Mouse (Mus musculus): ENCODE measurements around the gene Fbl. TPM values are rescaled to one million over a fixed set of nuclear protein-coding genes. Genes with fewer than 3 reads are reported as not detected.

The Fbl gene
- polyA plus RNA-seq, 1 experiment from 2014 or later, result 97.0 TPM

DNA sequence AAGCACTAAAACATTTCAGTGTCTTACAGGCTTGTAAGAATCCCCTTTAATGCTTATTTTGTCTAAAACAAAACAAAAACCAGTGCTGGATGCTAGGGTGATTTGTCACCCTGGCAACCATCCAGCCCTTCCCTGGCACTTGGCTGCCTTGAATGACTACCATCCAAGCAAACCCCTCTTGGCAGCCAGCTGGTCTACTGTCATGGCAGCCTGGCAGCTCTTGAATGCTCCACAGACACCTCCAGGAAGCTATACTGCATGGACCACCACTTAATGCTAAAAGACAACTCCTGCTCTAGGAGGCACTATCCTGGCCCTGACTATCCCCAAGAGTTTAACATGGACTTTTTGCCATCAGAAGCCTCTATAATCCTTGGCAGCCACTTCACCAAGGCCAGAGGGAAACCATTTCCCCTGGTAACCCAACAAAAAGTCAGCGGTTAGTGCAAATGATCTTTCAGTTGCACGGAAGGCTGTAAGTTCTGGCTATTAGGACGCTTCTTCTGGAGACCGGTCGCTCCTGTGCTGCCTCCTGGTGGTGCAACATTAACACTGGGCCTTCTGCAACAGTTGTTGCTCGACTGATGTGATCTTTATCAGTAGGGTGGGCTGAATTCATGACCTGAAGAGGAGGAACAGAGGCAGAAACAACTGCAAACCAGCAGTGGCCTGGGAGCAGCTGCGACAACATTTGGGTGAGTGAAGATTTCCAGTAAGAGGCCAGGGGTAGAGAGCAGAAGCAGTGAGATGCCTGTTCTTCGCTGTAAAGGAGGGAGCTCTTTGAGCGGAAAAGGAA, 992 bp upstream of the Fbl start:
- Histone ChIP-seq H3K9ac (replicated peaks) (peak overlapping the region; percentile 41), H3K4me1 (peaks cover 33% of the 10 kb centered on the region), H3K4me3 (peak overlapping the region; percentile 96), H3K4me2 (replicated peaks) (peak overlapping the region; percentile 80), H3K27ac (replicated peaks) (peak overlapping the region; percentile 86), H3K9me3 (no peaks in the 10 kb centered on the region), H3K27me3 (no peaks in the 10 kb centered on the region), H3K36me3 (no peaks in the 10 kb centered on the region)
- ATAC-seq (replicated peaks), result peak; percentile 33; the same call in 1 of the 2 replicates
- 9% methylated on average over 9 of the region's 9 CpGs for WGBS

DNA sequence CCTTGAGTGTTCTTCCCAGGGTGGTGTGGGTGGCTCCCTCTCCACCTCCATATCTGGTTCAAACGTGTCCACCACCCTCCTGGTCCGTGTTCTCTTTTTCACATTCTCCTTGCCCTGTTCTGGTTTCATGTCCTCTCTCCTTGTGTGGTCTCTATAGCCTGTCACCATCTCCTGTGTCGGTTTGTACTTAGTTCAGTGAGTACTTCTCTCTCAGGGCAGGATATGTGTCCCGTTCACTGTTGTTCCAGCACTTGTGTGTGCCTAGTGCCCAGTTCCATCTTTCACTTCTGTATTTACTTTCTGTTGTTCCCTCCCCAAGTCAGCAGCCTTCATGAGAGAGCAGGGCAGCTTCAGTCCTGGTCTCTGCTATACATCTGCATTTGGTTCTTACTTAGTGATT, 5.8 kb downstream of the Fbl start:
- Histone ChIP-seq H3K9ac (replicated peaks) (no peak overlapping the region), H3K4me2 (replicated peaks) (no peak overlapping the region), H3K27me3 (no peaks in the 10 kb centered on the region), H3K36me3 (peaks cover 32% of the 10 kb centered on the region), H3K4me1 (peaks cover 16% of the 10 kb centered on the region), H3K27ac (replicated peaks) (no peak overlapping the region), H3K9me3 (no peaks in the 10 kb centered on the region), H3K4me3 (no peak overlapping the region)
- ATAC-seq (replicated peaks), result no peak
- WGBS, result 92% methylated on average over 4 of the region's 4 CpGs

GRCm38 (mm10) chr7:28179228-28179627, 9.7 kb downstream of the Fbl start, which contains the start of gene Dyrk1b:
Dyrk1b (plus strand) TSS chr7:28179469.
- Histone ChIP-seq H3K36me3 (peaks cover 62% of the 10 kb centered on the region), H3K4me3 (peak within 1 kb of the TSS; percentile 99), H3K4me2 (replicated peaks) (peak within 1 kb of the TSS; percentile 66), H3K9ac (replicated peaks) (peak within 1 kb of the TSS; percentile 94), H3K4me1 (peaks cover 13% of the 10 kb centered on the region), H3K27ac (replicated peaks) (peak within 1 kb of the TSS; percentile 97), H3K27me3 (no peaks in the 10 kb centered on the region), H3K9me3 (no peaks in the 10 kb centered on the region)
- WGBS, result under 1% methylated on average over 25 of the region's 25 CpGs
- ATAC-seq (replicated peaks), result peak; percentile 91

- Histone ChIP-seq H3K27ac (replicated peaks) (peak overlapping the region; percentile 97), H3K4me1 (peaks cover 13% of the 10 kb centered on the region), H3K9me3 (no peaks in the 10 kb centered on the region), H3K27me3 (no peaks in the 10 kb centered on the region), H3K4me3 (peak overlapping the region; percentile 99), H3K9ac (replicated peaks) (peak overlapping the region; percentile 94), H3K4me2 (replicated peaks) (peak overlapping the region; percentile 66), H3K36me3 (peaks cover 68% of the 10 kb centered on the region)
- peak; percentile 95 for ATAC-seq (replicated peaks)
- 0% methylated on average over 32 of the region's 56 CpGs for WGBS
Observed at GRCm38 (mm10) chr7:28179741-28180377, 10.3 kb downstream of the Fbl start.

GRCm38 (mm10) chr7:28180890-28181289, 11.4 kb downstream of the Fbl start:
- peak overlapping the region; percentile 99 for H3K4me3 ChIP-seq
- peaks cover 13% of the 10 kb centered on the region for H3K4me1 ChIP-seq
- peak overlapping the region; percentile 66 for H3K4me2 ChIP-seq (replicated peaks)
- H3K27ac ChIP-seq (replicated peaks), result no peak overlapping the region
- 77% methylated on average over 5 of the region's 5 CpGs for WGBS
- no peak for ATAC-seq (replicated peaks)
- no peaks in the 10 kb centered on the region for H3K27me3 ChIP-seq
- H3K9me3 ChIP-seq, result no peaks in the 10 kb centered on the region
- peaks cover 72% of the 10 kb centered on the region for H3K36me3 ChIP-seq
- peak overlapping the region; percentile 94 for H3K9ac ChIP-seq (replicated peaks)

GRCm38 (mm10) chr7:28181376-28181775, 11.9 kb downstream of the Fbl start:
- Histone ChIP-seq H3K27me3 (no peaks in the 10 kb centered on the region), H3K9ac (replicated peaks) (peak overlapping the region; percentile 94; the same call in 1 of the 2 replicates)

GRCm38 (mm10) chr7:28182320-28182719, 12.8 kb downstream of the Fbl start:
- Histone ChIP-seq H3K9ac (replicated peaks) (no peak overlapping the region), H3K9me3 (no peaks in the 10 kb centered on the region), H3K4me2 (replicated peaks) (no peak overlapping the region), H3K4me3 (no peak overlapping the region), H3K4me1 (peaks cover 13% of the 10 kb centered on the region), H3K27me3 (no peaks in the 10 kb centered on the region), H3K36me3 (peaks cover 72% of the 10 kb centered on the region), H3K27ac (replicated peaks) (no peak overlapping the region)
- ATAC-seq (replicated peaks), result no peak
- WGBS, result 95% methylated on average over 22 of the region's 22 CpGs

More at GRCm38 (mm10) chr7:28181376-28181775, 11.9 kb downstream of the Fbl start:
- Histone ChIP-seq H3K27ac (replicated peaks) (no peak overlapping the region), H3K4me1 (peaks cover 13% of the 10 kb centered on the region), H3K36me3 (peaks cover 72% of the 10 kb centered on the region), H3K9me3 (no peaks in the 10 kb centered on the region), H3K4me3 (no peak overlapping the region), H3K4me2 (replicated peaks) (no peak overlapping the region)
- 94% methylated on average over 12 of the region's 12 CpGs for WGBS
- no peak for ATAC-seq (replicated peaks)

- H3K4me3 ChIP-seq, result no peak overlapping the region
- no peaks in the 10 kb centered on the region for H3K27me3 ChIP-seq
- H3K4me2 ChIP-seq (replicated peaks), result no peak overlapping the region
- no peak for ATAC-seq (replicated peaks)
- WGBS, result 95% methylated on average over 14 of the region's 14 CpGs
- no peak overlapping the region for H3K9ac ChIP-seq (replicated peaks)
- peaks cover 8% of the 10 kb centered on the region for H3K4me1 ChIP-seq
- H3K9me3 ChIP-seq, result no peaks in the 10 kb centered on the region
- no peak overlapping the region for H3K27ac ChIP-seq (replicated peaks)
- H3K36me3 ChIP-seq, result peaks cover 94% of the 10 kb centered on the region
Observed at GRCm38 (mm10) chr7:28185884-28186283, 16.4 kb downstream of the Fbl start.

DNA sequence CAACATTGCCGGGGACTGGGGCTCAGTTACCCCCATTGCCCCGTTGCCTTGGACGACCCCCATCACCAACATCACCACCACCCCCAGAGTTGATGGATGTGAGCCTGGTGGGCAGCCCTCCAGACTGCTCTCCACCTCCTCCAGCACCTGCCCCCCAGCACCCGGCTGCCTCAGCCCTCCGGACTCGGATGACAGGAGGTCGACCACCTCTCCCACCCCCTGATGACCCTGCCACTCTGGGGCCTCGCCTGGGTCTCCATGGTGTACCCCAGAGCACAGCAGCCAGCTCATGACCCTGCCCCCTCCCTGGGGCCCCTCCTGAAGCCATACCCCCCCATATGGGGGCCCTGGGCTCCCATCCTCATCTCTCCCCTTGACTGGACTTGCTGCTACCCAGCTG, 17.1 kb downstream of the Fbl start:
- Histone ChIP-seq H3K4me2 (replicated peaks) (no peak overlapping the region), H3K4me1 (peaks cover under 1% of the 10 kb centered on the region; the same call in 1 of the 2 replicates), H3K27ac (replicated peaks) (no peak overlapping the region), H3K9me3 (no peaks in the 10 kb centered on the region), H3K4me3 (no peak overlapping the region), H3K27me3 (no peaks in the 10 kb centered on the region), H3K36me3 (peaks cover 98% of the 10 kb centered on the region), H3K9ac (replicated peaks) (no peak overlapping the region)
- WGBS, result 92% methylated on average over 8 of the region's 8 CpGs
- no peak for ATAC-seq (replicated peaks)

- Histone ChIP-seq H3K9ac (replicated peaks) (no peak overlapping the region), H3K4me1 (no peaks in the 10 kb centered on the region), H3K4me2 (replicated peaks) (no peak overlapping the region), H3K4me3 (no peak overlapping the region), H3K27ac (replicated peaks) (no peak overlapping the region), H3K27me3 (no peaks in the 10 kb centered on the region), H3K36me3 (peaks cover 82% of the 10 kb centered on the region), H3K9me3 (no peaks in the 10 kb centered on the region)
- 95% methylated on average over 3 of the region's 3 CpGs for WGBS
- ATAC-seq (replicated peaks), result no peak
Observed at GRCm38 (mm10) chr7:28191489-28191888, 22.0 kb downstream of the Fbl start.

GRCm38 (mm10) chr7:28191903-28192302, 22.4 kb downstream of the Fbl start:
- H3K4me2 ChIP-seq (replicated peaks), result no peak overlapping the region
- no peaks in the 10 kb centered on the region for H3K4me1 ChIP-seq
- H3K9ac ChIP-seq (replicated peaks), result no peak overlapping the region
- H3K27ac ChIP-seq (replicated peaks), result no peak overlapping the region
- H3K27me3 ChIP-seq, result no peaks in the 10 kb centered on the region
- H3K36me3 ChIP-seq, result peaks cover 78% of the 10 kb centered on the region
- H3K4me3 ChIP-seq, result no peak overlapping the region
- WGBS, result 100% methylated on average over 1 of the region's 1 CpGs
- H3K9me3 ChIP-seq, result no peaks in the 10 kb centered on the region
- no peak for ATAC-seq (replicated peaks)

- no peak for ATAC-seq (replicated peaks)
- H3K36me3 ChIP-seq, result peaks cover 43% of the 10 kb centered on the region
- H3K4me1 ChIP-seq, result no peaks in the 10 kb centered on the region
- 86% methylated on average over 5 of the region's 5 CpGs for WGBS
- no peak overlapping the region for H3K9ac ChIP-seq (replicated peaks)
- H3K27ac ChIP-seq (replicated peaks), result no peak overlapping the region
- no peaks in the 10 kb centered on the region for H3K27me3 ChIP-seq
- H3K4me2 ChIP-seq (replicated peaks), result no peak overlapping the region
- H3K4me3 ChIP-seq, result no peak overlapping the region
- H3K9me3 ChIP-seq, result no peaks in the 10 kb centered on the region
Observed at GRCm38 (mm10) chr7:28195414-28196098, 26.0 kb downstream of the Fbl start.

Measured in forebrain, embryonic 15.5 days (tissue).